Mouse (Mus musculus): Measurements from ENCODE around the gene Zfp503.
A peak's percentile ranks its signal among the peaks of the same experiment; 100 is the strongest.

Gene Zfp503

DNA sequence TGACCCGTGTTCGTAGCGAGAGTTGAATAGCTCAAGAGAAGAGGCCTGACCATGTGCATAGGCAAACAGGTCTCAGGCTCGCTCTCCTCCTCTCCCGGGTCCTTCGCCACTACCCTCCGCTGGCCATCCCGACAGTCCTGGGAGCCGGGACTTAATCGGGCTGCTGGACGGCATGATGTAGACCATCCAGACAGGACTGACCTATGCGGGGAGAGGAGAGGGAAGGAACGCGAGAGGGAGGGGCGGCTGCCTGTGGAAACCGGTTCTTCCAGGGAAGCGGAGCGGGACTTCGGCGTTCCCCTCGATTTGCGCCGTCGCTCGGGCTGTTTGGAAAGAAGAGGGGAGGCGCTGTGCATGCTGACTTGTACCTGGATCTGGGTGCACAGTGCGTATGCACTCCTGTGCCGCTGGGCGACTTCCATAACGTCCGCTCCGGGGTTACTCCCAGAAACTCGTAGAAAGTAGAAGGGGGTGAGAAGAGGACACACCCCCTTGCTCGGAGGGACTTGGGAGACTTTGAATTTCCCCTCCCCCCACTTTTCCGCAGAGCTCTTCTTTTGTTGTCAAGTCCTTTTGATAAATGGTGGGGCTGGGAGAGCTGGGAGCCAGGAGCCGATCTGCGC lies at the start of gene Zfp503:
TSS of gene Zfp503 (minus strand) at position 311 of the 623 bp plus-strand sequence.
- DNase-seq (ENCODE audit: low spot score in 2 of 2) = peak; percentile 33 to 52

- DNase-seq (ENCODE audit: low spot score in 2 of 2) = no peak
Observed at GRCm38 (mm10) chr14:22037498-22038131, 48.2 kb upstream of the Zfp503 start.

DNA sequence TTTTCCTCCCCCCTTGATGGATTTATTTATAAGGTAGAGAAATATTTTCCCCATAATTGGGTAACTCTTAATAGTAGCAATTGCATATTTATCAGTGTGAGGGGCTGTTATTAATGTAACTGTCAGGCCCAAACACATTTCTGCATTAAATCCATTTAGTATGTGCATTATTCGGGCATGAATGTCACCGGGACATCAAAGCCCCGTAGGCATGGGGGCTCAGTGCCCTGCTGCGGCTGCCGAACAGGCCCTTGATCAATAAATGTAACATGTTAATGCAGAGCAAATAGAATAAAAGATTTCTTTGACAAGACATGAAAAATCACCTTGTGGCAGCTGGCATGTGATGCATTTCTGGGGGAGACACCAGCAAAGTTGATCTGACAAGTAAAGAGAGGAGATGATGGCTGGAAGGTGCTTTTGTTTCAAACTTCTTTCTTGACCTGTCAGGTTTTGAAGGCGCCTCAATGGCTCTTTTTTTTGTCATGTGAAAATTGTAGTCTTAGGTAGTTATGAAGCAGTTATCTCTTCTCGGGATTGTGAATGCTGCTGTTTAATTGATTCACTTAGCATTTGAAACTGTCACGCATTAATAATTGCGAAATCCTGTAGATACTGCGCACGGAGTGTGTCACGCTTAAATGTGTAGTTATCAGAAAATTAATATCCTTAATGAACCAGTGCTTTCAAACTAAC lies 47.5 kb upstream of the Zfp503 start:
- DNase-seq (ENCODE audit: low spot score in 2 of 2) = no peak

DNA sequence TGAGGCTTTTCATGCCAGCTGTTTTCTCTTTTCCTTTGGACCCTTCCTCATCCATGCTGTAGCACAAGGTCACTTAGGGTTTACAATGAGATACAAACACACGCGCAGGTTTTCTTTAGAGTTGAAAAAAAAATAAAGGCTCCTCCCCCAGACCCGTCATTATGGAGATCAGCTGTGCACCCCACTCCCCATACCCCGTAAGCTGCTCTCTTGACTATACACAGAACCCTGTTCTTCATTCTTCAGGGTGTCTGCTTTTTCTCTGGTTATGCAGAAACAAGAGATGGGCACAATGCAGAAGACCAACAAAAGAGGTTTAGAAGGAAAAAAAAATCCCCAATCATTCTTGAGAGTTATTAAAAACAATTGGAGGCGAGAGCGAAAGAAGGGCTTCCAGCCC lies 46.9 kb upstream of the Zfp503 start:
- DNase-seq (ENCODE audit: low spot score in 2 of 2) = peak in 1 of 2 experiments; percentile 10

DNA sequence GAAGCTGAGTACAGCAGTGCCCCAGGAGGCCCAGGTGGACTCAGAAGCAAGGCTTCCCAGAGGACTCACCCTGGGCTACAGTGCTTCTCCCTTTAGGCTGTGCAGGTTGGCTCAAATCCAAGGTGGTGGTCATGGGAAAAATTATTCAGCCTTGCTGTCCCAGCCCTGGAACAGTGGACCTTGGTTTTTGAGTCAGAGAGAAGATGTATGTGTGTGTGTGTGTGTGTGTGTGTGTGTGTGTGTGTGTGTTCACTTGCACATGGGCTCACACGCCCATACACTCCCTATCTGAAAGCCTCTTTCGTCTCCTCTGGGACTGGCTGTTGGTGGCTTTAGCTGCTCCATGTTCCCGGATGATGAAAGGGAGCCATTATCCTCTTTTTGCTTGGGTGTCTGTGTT lies 46.5 kb upstream of the Zfp503 start:
- peak in 1 of 2 experiments; percentile 20 for DNase-seq (ENCODE audit: low spot score in 2 of 2)

GRCm38 (mm10) chr14:22023533-22023932 lies 34.1 kb upstream of the Zfp503 start:
- DNase-seq (ENCODE audit: low spot score in 2 of 2) = no peak

- DNase-seq (ENCODE audit: low spot score in 2 of 2) = peak; percentile 39 to 48
Observed at GRCm38 (mm10) chr14:22020885-22021284, 31.5 kb upstream of the Zfp503 start.

DNA sequence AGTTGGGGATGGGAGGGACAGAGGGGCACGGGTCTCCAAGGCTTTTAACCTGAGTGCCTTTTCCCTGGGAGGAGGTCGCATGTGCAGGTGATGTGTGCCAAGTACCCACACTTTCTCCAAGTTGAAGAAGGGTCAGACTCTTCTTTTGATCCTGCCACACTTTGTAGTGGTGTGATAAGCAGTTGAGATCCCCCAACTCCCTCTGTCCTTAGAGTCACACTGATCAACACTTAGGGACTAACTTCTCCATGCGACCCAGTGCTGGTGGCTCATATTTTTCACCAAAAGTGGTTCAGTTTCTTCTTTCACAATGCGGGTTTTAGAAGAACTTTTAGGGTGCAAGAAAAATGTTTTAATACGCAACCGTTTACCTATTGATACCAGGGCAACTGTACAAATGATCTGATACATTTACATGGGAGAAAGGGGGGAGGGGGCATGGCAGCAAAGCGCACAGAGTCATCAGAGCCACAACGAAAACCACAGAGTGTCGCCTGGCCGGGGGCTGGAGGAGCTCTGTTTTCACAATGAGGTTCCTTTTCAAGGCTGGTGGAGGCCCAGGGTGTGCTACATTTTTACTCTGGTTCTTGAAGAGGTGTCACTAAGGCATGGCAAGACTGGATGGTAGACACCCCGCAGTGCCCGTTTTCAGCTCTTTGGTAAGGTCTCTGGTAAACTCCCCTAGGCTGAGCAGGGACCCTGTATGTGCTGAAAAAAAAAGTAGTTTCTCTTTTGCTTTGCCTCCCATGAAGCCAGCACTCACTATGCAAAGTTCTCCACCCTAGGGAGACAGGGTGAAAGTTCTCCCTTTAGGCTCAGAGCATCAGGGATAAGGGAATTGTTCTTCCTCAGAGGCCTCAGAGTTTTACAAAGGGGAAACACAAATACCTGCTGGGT lies 30.8 kb upstream of the Zfp503 start:
- DNase-seq (ENCODE audit: low spot score in 2 of 2) = peak; percentile 1 to 13

- DNase-seq (ENCODE audit: low spot score in 2 of 2) = peak; percentile 78 to 85
Observed at GRCm38 (mm10) chr14:22019252-22019948, 30.0 kb upstream of the Zfp503 start, which contains the start of gene Lrmda. Gene Lrmda (plus strand): TSS chr14:22019712.

GRCm38 (mm10) chr14:22017011-22017410 lies 27.6 kb upstream of the Zfp503 start:
- no peak for DNase-seq (ENCODE audit: low spot score in 2 of 2)

DNA sequence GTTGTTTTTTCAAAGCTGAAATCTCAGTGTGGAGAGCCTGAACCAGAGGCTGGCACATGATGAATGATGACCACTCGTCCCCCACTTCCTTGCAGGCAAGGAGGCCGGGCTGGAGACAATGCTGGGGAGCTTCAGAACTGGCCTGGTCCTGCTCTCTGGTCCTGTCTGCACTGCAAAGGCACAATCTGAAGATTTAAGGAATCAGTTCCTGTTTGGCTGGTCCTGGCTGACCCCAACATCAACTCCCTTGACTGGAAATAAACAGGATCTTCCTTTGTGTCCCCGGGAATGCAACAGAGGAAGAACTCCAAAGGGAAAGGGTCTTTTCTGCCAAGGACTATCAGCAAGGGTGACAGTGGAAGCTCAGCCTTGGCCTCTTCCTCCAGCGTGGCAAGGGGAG lies 25.4 kb upstream of the Zfp503 start:
- DNase-seq (ENCODE audit: low spot score in 2 of 2) = peak in 1 of 2 experiments; percentile 5

- DNase-seq (ENCODE audit: low spot score in 2 of 2) = no peak
Observed at GRCm38 (mm10) chr14:22014315-22014714, 24.9 kb upstream of the Zfp503 start.

DNA sequence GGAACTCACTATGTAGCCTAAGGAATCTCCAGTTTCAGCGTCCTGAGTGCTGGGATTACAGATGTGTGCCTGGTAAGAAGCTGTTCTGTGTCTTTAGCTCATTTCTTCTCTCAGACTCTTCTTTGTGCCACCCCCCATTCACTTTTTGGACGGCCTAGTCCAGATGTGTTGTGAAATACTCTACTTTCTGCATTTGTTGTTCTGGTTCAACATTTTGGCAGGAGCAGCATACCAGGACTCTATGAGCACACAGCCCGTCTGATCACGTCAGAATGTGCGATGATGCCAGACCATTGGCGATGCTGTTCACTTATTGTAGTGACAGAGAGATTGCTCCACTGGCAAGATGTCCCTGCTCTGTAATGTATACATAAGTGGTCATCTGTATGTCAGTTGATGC lies 17.6 kb upstream of the Zfp503 start:
- DNase-seq (ENCODE audit: low spot score in 2 of 2) = peak in 1 of 2 experiments; percentile 3

DNA sequence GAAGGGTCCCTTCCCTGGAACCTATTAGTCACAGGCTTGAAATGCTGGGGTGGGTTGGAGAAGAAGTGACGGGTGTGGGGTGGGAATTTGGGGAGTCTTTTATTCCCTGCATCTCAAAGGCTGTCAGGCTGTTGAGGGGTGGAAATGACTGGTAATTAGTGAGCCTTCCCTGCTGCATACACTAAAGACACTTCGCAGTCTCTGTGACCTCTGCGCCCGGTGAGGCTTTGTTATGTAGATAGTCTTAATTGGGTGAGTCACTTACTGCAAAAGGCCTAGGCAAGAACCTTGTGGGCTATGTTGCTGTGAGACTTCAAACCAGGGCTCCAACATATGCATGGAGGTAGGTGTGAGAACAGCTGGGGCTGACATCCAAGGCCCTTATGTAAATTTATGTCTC lies 15.5 kb upstream of the Zfp503 start:
- DNase-seq (ENCODE audit: low spot score in 2 of 2) = no peak

GRCm38 (mm10) chr14:22003631-22004030 lies 14.2 kb upstream of the Zfp503 start:
- no peak for DNase-seq (ENCODE audit: low spot score in 2 of 2)

DNA sequence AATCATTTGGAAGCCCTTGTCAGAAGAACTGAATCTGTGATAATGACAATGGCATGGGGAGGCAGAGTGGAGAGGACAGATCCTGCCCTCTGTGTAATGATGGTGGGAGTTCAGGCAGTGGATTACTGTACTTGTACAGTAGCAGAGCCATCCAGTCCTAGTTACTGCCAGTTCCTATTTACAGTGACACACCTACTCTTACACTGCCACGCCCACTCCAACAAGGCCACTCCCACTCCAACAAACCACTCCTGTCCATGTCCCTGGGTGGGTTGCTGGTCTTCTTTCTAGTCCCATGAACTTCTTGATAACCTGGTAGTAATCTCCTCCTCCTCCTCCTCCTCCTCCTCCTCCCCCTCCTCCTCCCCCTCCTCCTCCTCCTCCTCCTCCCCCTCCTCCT lies 13.8 kb upstream of the Zfp503 start:
- DNase-seq (ENCODE audit: low spot score in 2 of 2) = no peak

- no peak for DNase-seq (ENCODE audit: low spot score in 2 of 2)
Observed at GRCm38 (mm10) chr14:21999588-21999987, 10.2 kb upstream of the Zfp503 start.

DNA sequence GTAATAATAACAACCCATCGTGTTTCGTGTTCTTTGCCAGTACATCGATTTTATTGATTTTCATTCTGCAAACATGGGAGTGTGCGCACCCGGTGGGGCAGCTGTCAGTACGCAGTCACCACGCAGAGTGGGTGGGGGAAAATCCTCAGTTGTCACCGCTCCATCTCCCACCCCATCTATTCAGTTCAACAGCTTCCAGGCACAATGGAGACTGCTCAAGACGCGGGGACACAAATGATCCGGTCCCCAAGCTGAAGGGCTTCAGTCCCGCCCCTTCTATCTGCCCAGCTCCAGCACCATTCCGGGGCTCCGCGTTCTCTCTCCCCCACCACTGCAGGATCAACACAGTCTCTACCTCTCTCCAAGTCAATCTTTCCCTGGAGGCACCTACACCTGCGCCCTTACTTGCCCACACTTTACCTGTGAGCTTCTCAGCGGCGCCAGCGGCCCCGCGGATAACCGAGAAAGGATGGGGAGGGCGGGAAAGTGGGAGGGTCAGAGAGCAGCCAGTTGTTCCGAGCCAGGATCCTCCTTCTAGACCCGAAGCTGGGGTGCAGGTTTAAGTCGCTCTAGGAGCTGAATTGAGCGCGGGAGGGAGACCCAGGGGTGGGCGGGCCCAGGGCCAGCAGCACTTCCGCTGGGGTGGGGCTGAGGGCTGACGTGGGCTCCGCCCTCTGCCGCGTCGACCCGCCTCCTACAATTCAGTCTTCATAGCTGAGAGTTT lies 5.8 kb upstream of the Zfp503 start:
- DNase-seq (ENCODE audit: low spot score in 2 of 2) = peak; percentile 46 to 66

- no peak for DNase-seq (ENCODE audit: low spot score in 2 of 2)
Observed at GRCm38 (mm10) chr14:21994061-21994990, 4.9 kb upstream of the Zfp503 start.

Measured in heart, adult 9 months (tissue).